Comparison of ENCODE assay signal across 2 mouse cellular contexts in the genomic region with DNA sequence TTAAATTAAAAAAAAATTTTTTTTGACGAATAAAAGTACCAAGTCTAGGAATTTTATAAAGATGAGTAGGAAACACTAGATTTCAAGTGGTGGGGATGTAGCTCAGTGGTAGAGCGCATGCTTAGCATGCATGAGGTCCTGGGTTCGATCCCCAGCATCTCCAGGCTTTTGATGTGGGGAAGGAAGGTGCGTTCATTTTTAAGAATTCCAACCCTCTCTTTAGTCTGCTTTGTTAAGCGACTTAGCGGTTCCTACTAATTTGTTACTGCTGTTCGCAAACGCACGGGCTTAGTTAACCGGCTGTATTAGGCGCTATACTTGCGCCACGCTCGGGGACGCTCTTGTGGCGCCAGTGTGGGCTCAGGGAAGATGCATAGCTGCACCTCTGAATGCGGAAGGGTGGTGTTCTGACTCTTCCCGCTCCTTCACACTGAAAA.
TF ChIP-seq lines count a peak whose summit lies in the region.

No protein-coding gene starts in this region.

TF ChIP-seq in CH12.LX, 34 proteins besides CTCF, POLR2A, EP300 and RAD21 (continued from another document):
- peak; percentile 60 for TF ChIP-seq SIN3A (IDR thresholded peaks at IDR 0.05; ENCODE audit: low read length)
- TF ChIP-seq MAX (IDR thresholded peaks at IDR 0.05; ENCODE audit: low read length), result no peak
- peak; percentile 95 for TF ChIP-seq ZNF384 (IDR thresholded peaks at IDR 0.05; ENCODE audit: low read depth, low read length)
- peak; percentile 100 for TF ChIP-seq TBP (conservative IDR thresholded peaks at IDR 0.05; ENCODE audit: low read depth, low read length)
- no peak for TF ChIP-seq NELFE (IDR thresholded peaks at IDR 0.05; ENCODE audit: low read depth, low read length)
- TF ChIP-seq ELF1 (IDR thresholded peaks at IDR 0.05; ENCODE audit: low read depth, low read length), result peak; percentile 97
- no peak for TF ChIP-seq UBTF (IDR thresholded peaks at IDR 0.05; ENCODE audit: low read depth, low read length)
- no peak for TF ChIP-seq MAZ (IDR thresholded peaks at IDR 0.05; ENCODE audit: low read depth, low read length)
- no peak for TF ChIP-seq ETS1 (conservative IDR thresholded peaks at IDR 0.05; ENCODE audit: low read depth, low read length)
- 0 out of 2 replicates have a peak, but pooled peaks have one; percentile 17 for TF ChIP-seq HCFC1 (IDR thresholded peaks at IDR 0.05; ENCODE audit: low read depth, low read length)
- TF ChIP-seq MYC (IDR thresholded peaks at IDR 0.05; ENCODE audit: low read depth, low read length), result 0 out of 2 replicates have a peak, but pooled peaks have one; percentile 47
- TF ChIP-seq JUN (IDR thresholded peaks at IDR 0.05; ENCODE audit: insufficient read depth, low read depth, low read length), result no peak
- TF ChIP-seq IRF4 (IDR thresholded peaks at IDR 0.05; ENCODE audit: low read depth, low read length), result no peak
- peak; percentile 67 for TF ChIP-seq NRF1 (IDR thresholded peaks at IDR 0.05; ENCODE audit: low read depth, low read length)
- TF ChIP-seq ZMIZ1 (IDR thresholded peaks at IDR 0.05; ENCODE audit: low read depth, low read length), result no peak
- TF ChIP-seq MEF2A (IDR thresholded peaks at IDR 0.05; ENCODE audit: borderline replicate concordance, low read depth, low read length), result 0 out of 2 replicates have a peak, but pooled peaks have one; percentile 20
- no peak; the same call in 1 of the 2 replicates for TF ChIP-seq JUND (conservative IDR thresholded peaks at IDR 0.05; ENCODE audit: low read depth, low read length)
- TF ChIP-seq GABPA (IDR thresholded peaks at IDR 0.05; ENCODE audit: insufficient replicate concordance, low read depth, low read length), result no peak
- no peak for TF ChIP-seq CHD2 (IDR thresholded peaks at IDR 0.05; ENCODE audit: low read length)
- TF ChIP-seq POLR2AphosphoS2 (IDR thresholded peaks at IDR 0.05; ENCODE audit: low read depth, low read length), result no peak
- no peak for TF ChIP-seq USF2 (conservative IDR thresholded peaks at IDR 0.05; ENCODE audit: low read depth, low read length)
- TF ChIP-seq MXI1 (IDR thresholded peaks at IDR 0.05; ENCODE audit: low read depth, low read length), result no peak
- no peak for TF ChIP-seq USF1 (IDR thresholded peaks at IDR 0.05; ENCODE audit: low read depth, low read length)
- TF ChIP-seq TCF12 (IDR thresholded peaks at IDR 0.05; ENCODE audit: low read depth, low read length), result no peak
- TF ChIP-seq CHD1 (IDR thresholded peaks at IDR 0.05; ENCODE audit: low read depth, low read length), result no peak
- no peak for TF ChIP-seq RCOR1 (conservative IDR thresholded peaks at IDR 0.05; ENCODE audit: low read depth, low read length)
- TF ChIP-seq MAFK (IDR thresholded peaks at IDR 0.05; ENCODE audit: insufficient replicate concordance, low read length), result peak; percentile 98
- no peak for TF ChIP-seq PAX5 (IDR thresholded peaks at IDR 0.05; ENCODE audit: low read length)
- peak; percentile 72; the same call in 1 of the 2 replicates for TF ChIP-seq KAT2A (IDR thresholded peaks at IDR 0.05; ENCODE audit: insufficient replicate concordance, low read length)
TF ChIP-seq in CH12.LX: peak in this region for 12.

TF ChIP-seq in MEL, 35 proteins besides CTCF, POLR2A, EP300 and RAD21 (continued from another document):
- TF ChIP-seq MEF2A (IDR thresholded peaks at IDR 0.05; ENCODE audit: extremely low read depth, insufficient replicate concordance, low read depth, low read length, poor library complexity, severe bottlenecking), result no peak
- no peak for TF ChIP-seq CHD2 (IDR thresholded peaks at IDR 0.05; ENCODE audit: low read length)
- TF ChIP-seq ZMIZ1 (IDR thresholded peaks at IDR 0.05; ENCODE audit: low read depth, low read length), result no peak
- TF ChIP-seq NRF1 (IDR thresholded peaks at IDR 0.05; ENCODE audit: insufficient read depth, low read depth, low read length, poor library complexity, severe bottlenecking), result peak; percentile 53; the same call in 1 of the 2 replicates
- peak; percentile 88; the same call in 1 of the 2 replicates for TF ChIP-seq E2F4 (IDR thresholded peaks at IDR 0.05; ENCODE audit: borderline replicate concordance, low read depth, low read length)
- TF ChIP-seq MYC (IDR thresholded peaks at IDR 0.05; ENCODE audit: low read depth, low read length), result 0 out of 2 replicates have a peak, but pooled peaks have one; percentile 50
- TF ChIP-seq GABPA (IDR thresholded peaks at IDR 0.05; ENCODE audit: low read depth, low read length), result no peak
- peak; percentile 73 for TF ChIP-seq ELF1 (IDR thresholded peaks at IDR 0.05; ENCODE audit: low read depth, low read length)
- no peak for TF ChIP-seq JUND (IDR thresholded peaks at IDR 0.05; ENCODE audit: low read depth, low read length)
- no peak for TF ChIP-seq ZKSCAN1 (IDR thresholded peaks at IDR 0.05; ENCODE audit: low read depth, low read length)
- TF ChIP-seq ZNF384 (IDR thresholded peaks at IDR 0.05; ENCODE audit: low read depth, low read length), result peak; percentile 96
- no peak for TF ChIP-seq KAT2A (conservative IDR thresholded peaks at IDR 0.05; ENCODE audit: low read depth, low read length)
- TF ChIP-seq TBP (IDR thresholded peaks at IDR 0.05; ENCODE audit: low read depth, low read length), result peak; percentile 100
- TF ChIP-seq MAZ (IDR thresholded peaks at IDR 0.05; ENCODE audit: low read depth, low read length), result no peak
